Mouse (Mus musculus): ENCODE measurements at regions not wholly inside any gene's neighbourhood (a gene's known extent, or its start where the extent isn't known, plus 50 kb on each side); places are given as distances from the start of the nearest gene placed in this dataset.

DNA sequence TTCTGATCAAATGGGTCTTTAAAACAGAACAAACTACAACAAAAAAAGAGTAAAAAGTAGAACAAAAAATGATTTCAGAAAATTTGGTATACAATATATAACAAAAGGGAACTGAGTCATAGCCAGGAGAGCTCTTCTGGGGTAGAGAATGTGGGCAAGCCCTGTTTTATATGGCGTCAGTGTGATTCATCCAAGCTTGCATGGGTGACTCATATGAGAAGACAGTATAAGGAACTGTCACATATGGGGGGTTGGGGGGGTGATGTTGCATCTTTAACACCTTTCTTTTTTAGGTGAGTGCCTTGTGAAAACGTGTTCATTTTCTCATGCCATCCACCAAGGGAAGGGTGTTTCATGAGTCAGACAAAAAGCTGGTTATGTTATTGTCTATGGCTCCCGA, 503.7 kb upstream of the Frg1 start:
- Histone ChIP-seq H3K27me3 (ENCODE audit: control insufficient read depth in 1 of 2, insufficient read depth in 2 of 2, low read length in 2 of 2) (no peaks in the 10 kb centered on the region), H3K4me3 (ENCODE audit: control insufficient read depth in 1 of 2, insufficient read depth in 1 of 2, low read depth in 2 of 2, low read length in 2 of 2) (no peak overlapping the region), H3K36me3 (ENCODE audit: control insufficient read depth in 1 of 2, insufficient read depth in 2 of 2, low read length in 2 of 2) (no peaks in the 10 kb centered on the region), H3K79me2 (ENCODE audit: control insufficient read depth, insufficient read depth, low read length, poor library complexity) (no peaks in the 10 kb centered on the region), H3K27ac (ENCODE audit: control insufficient read depth, low read depth, low read length) (no peak overlapping the region), H3K9ac (ENCODE audit: control insufficient read depth, low read depth, low read length, poor library complexity, severe bottlenecking) (no peak overlapping the region), H3K9me3 (replicated peaks; ENCODE audit: insufficient read depth, low read length) (no peaks in the 10 kb centered on the region), H3K4me1 (ENCODE audit: control insufficient read depth in 1 of 2, insufficient read depth in 2 of 2, low read length in 2 of 2) (no peaks in the 10 kb centered on the region)
- DNase-seq (ENCODE audit: low read depth, low spot score): no peak
- TF ChIP-seq MAFK (IDR thresholded peaks at IDR 0.05; ENCODE audit: borderline replicate concordance, low read depth, low read length) (no peak), NELFE (IDR thresholded peaks at IDR 0.05; ENCODE audit: low read depth, low read length) (no peak), CHD1 (IDR thresholded peaks at IDR 0.05; ENCODE audit: low read depth, low read length) (no peak), BHLHE40 (IDR thresholded peaks at IDR 0.05; ENCODE audit: borderline replicate concordance, low read depth, low read length) (no peak), EP300 (IDR thresholded peaks at IDR 0.05; ENCODE audit: low read depth in 1 of 2, low read length in 2 of 2) (no peak), MAZ (IDR thresholded peaks at IDR 0.05; ENCODE audit: low read depth, low read length) (no peak), GATA1 (IDR thresholded peaks at IDR 0.05; ENCODE audit: low read depth, low read length) (no peak), MYC (IDR thresholded peaks at IDR 0.05; ENCODE audit: low read depth, low read length) (no peak), ETS1 (IDR thresholded peaks at IDR 0.05; ENCODE audit: low read depth, low read length) (no peak), ZMIZ1 (IDR thresholded peaks at IDR 0.05; ENCODE audit: low read depth, low read length) (no peak), UBTF (IDR thresholded peaks at IDR 0.05; ENCODE audit: borderline replicate concordance, insufficient read depth, low read depth, low read length) (no peak), KAT2A (conservative IDR thresholded peaks at IDR 0.05; ENCODE audit: low read depth, low read length) (no peak)

GRCm38 (mm10) chr8:41878029-41878748, 461.3 kb upstream of the Frg1 start:
- Histone ChIP-seq H3K4me1 (ENCODE audit: control insufficient read depth in 1 of 2, insufficient read depth in 2 of 2, low read length in 2 of 2) (no peaks in the 10 kb centered on the region), H3K36me3 (ENCODE audit: control insufficient read depth in 1 of 2, insufficient read depth in 2 of 2, low read length in 2 of 2) (no peaks in the 10 kb centered on the region), H3K9me3 (replicated peaks; ENCODE audit: insufficient read depth, low read length) (no peaks in the 10 kb centered on the region), H3K4me3 (ENCODE audit: control insufficient read depth in 1 of 2, insufficient read depth in 1 of 2, low read depth in 2 of 2, low read length in 2 of 2) (no peak overlapping the region), H3K9ac (ENCODE audit: control insufficient read depth, low read depth, low read length, poor library complexity, severe bottlenecking) (no peak overlapping the region), H3K27ac (ENCODE audit: control insufficient read depth, low read depth, low read length) (no peak overlapping the region), H3K79me2 (ENCODE audit: control insufficient read depth, insufficient read depth, low read length, poor library complexity) (no peaks in the 10 kb centered on the region), H3K27me3 (ENCODE audit: control insufficient read depth in 1 of 2, insufficient read depth in 2 of 2, low read length in 2 of 2) (no peaks in the 10 kb centered on the region)
- TF ChIP-seq MEF2A (IDR thresholded peaks at IDR 0.05; ENCODE audit: extremely low read depth, insufficient replicate concordance, low read depth, low read length, poor library complexity, severe bottlenecking) (no peak), HCFC1 (IDR thresholded peaks at IDR 0.05; ENCODE audit: low read depth, low read length) (no peak), SMC3 (IDR thresholded peaks at IDR 0.05; ENCODE audit: low read depth, low read length) (no peak), GABPA (IDR thresholded peaks at IDR 0.05; ENCODE audit: low read depth, low read length) (no peak), CHD1 (IDR thresholded peaks at IDR 0.05; ENCODE audit: low read depth, low read length) (no peak), KAT2A (conservative IDR thresholded peaks at IDR 0.05; ENCODE audit: low read depth, low read length) (no peak), NRF1 (IDR thresholded peaks at IDR 0.05; ENCODE audit: insufficient read depth, low read depth, low read length, poor library complexity, severe bottlenecking) (no peak), E2F4 (IDR thresholded peaks at IDR 0.05; ENCODE audit: borderline replicate concordance, low read depth, low read length) (no peak), ELF1 (IDR thresholded peaks at IDR 0.05; ENCODE audit: low read depth, low read length) (no peak), POLR2AphosphoS2 (IDR thresholded peaks at IDR 0.05; ENCODE audit: low read length) (no peak), JUND (IDR thresholded peaks at IDR 0.05; ENCODE audit: low read depth, low read length) (no peak), POLR2A (IDR thresholded peaks at IDR 0.05; ENCODE audit: control insufficient read depth in 1 of 2, insufficient read depth in 1 of 2, low read depth in 1 of 2, low read length in 2 of 2, poor library complexity in 1 of 2) (no peak), USF2 (IDR thresholded peaks at IDR 0.05; ENCODE audit: borderline replicate concordance in 1 of 2, insufficient read depth in 1 of 2, low read depth in 1 of 2, low read length in 2 of 2) (no peak), BHLHE40 (IDR thresholded peaks at IDR 0.05; ENCODE audit: borderline replicate concordance, low read depth, low read length) (no peak), POLR2AphosphoS5 (IDR thresholded peaks at IDR 0.05; ENCODE audit: borderline replicate concordance, low read depth, low read length) (no peak), CTCF (IDR thresholded peaks at IDR 0.05 in 2 of 3, conservative IDR thresholded peaks at IDR 0.05 in 1 of 3; ENCODE audit: control insufficient read depth in 1 of 3, insufficient read depth in 1 of 3, low read depth in 2 of 3, low read length in 3 of 3, poor library complexity in 1 of 3, severe bottlenecking in 1 of 3) (no peak), ZNF384 (IDR thresholded peaks at IDR 0.05; ENCODE audit: low read depth, low read length) (no peak), EP300 (IDR thresholded peaks at IDR 0.05; ENCODE audit: low read depth in 1 of 2, low read length in 2 of 2) (no peak), SIN3A (IDR thresholded peaks at IDR 0.05; ENCODE audit: low read length) (no peak)
- no peak for DNase-seq (ENCODE audit: low read depth, low spot score)
